Mouse (Mus musculus) stomach, postnatal 0 days (tissue): ENCODE measurements around the gene Mmp9. TPM values are rescaled to one million over a fixed set of nuclear protein-coding genes. Genes with fewer than 3 reads are reported as not detected.

Source experiments
- ATAC-seq: fragments of 200-750 bp; cut with Nextera tagmentation; 2 replicates; pipeline ENCODE4 v1.8.0; 2017; ENCODE audit not compliant: low FRiP score, low TSS enrichment
- DNase-seq: peaks from one replicate; pipeline ENCODE4 v3.0.0-alpha.2; 2016; ENCODE audit warnings: low spot score
- H3K27ac ChIP-seq: fragments of 300-500 bp; sonication (generic); replicated peaks from 2 replicates; pipeline ENCODE4 v1.5.1; 2014; ENCODE audit warnings: mild to moderate bottlenecking, control low read depth
- H3K27me3 ChIP-seq: fragments of 300-500 bp; sonication (generic); 2 replicates; pipeline ENCODE4 v1.6.1; 2014; ENCODE audit warnings: low read length; ENCODE audit not compliant: control insufficient read depth, insufficient read depth
- H3K36me3 ChIP-seq: fragments of 300-500 bp; sonication (generic); 2 replicates; pipeline ENCODE4 v1.6.1; 2014; ENCODE audit warnings: low read length, mixed read lengths; ENCODE audit not compliant: control insufficient read depth, insufficient read depth
- H3K4me1 ChIP-seq: fragments of 300-500 bp; sonication (generic); replicated peaks from 2 replicates; pipeline ENCODE4 v1.6.1; 2014; ENCODE audit warnings: antibody characterized with exemption; ENCODE audit not compliant: control insufficient read depth, insufficient read depth
- H3K4me2 ChIP-seq: fragments of 300-500 bp; sonication (generic); replicated peaks from 2 replicates; pipeline ENCODE4 v1.6.1; 2014; ENCODE audit warnings: low read depth, mild to moderate bottlenecking, control low read depth, moderate library complexity
- H3K4me3 ChIP-seq: fragments of 300-500 bp; sonication (generic); 2 replicates; pipeline ENCODE4 v1.5.1; 2014; ENCODE audit warnings: low read depth, low read length, control low read depth
- H3K9ac ChIP-seq: fragments of 300-500 bp; sonication (generic); 2 replicates; pipeline ENCODE4 v1.6.1; 2014; ENCODE audit warnings: mild to moderate bottlenecking, low read length, control low read depth, mixed read lengths
- H3K9me3 ChIP-seq: fragments of 300-500 bp; sonication (generic); 2 replicates; pipeline ENCODE4 v1.6.1; 2016; ENCODE audit warnings: low read length; ENCODE audit not compliant: control insufficient read depth
- CTCF ChIP-seq: IDR thresholded peaks from 2 replicates; pipeline ENCODE4 v1.5.1; 2016; ENCODE audit warnings: antibody characterized with exemption, low read depth, mild to moderate bottlenecking, moderate library complexity
- EP300 ChIP-seq: optimal IDR thresholded peaks from 2 replicates; pipeline ENCODE3; 2016; ENCODE audit warnings: antibody characterized with exemption
- WGBS: fragments of 180-500 bp; shearing (Covaris S2); extraction: QIAGEN DNeasy Blood & Tissue Kit; methylation state at CpG from one replicate; pipeline ENCODE4 v1.1.7; 2014; 5-methylcytosine and 5-hydroxymethylcytosine counted together
- polyA plus RNA-seq: library from polyadenylated mRNA; unstranded; fragments of >200 nt; fragmentation: Nextera tagmentation; extraction: Ambion mirVana; gene quantifications from 2 replicates; pipeline ENCODE4 v1.2.1, GENCODE M21; 2015

Gene Mmp9
- polyA plus RNA-seq = 0.87 and 1.1 TPM in 2 replicates

- no peak within 1 kb of the TSS for H3K27ac ChIP-seq
- WGBS = 21% methylated on average over 10 of the region's 10 CpGs
- H3K9ac ChIP-seq = no peak within 1 kb of the TSS
- H3K4me1 ChIP-seq = no peaks in the 10 kb centered on the region
- ATAC-seq (no peak), DNase-seq (no peak)
- no peak within 1 kb of the TSS for H3K4me2 ChIP-seq
- no peak within 1 kb of the TSS for H3K4me3 ChIP-seq
- no peaks in the 10 kb centered on the region for H3K9me3 ChIP-seq
- no peak for TF ChIP-seq EP300
- TF ChIP-seq CTCF = no peak
- no peaks in the 10 kb centered on the region for H3K36me3 ChIP-seq
- 0 out of 2 replicates have a peak, but pooled peaks cover 3% of the 10 kb centered on the region for H3K27me3 ChIP-seq
Observed at GRCm38 (mm10) chr2:164940140-164940830, at the start of gene Mmp9. Gene Mmp9 (plus strand): TSS chr2:164940780.

GRCm38 (mm10) chr2:164891056-164891834 is 49.3 kb upstream of the Mmp9 start:
- TF ChIP-seq CTCF (no peak), EP300 (no peak)
- no peak overlapping the region for H3K27ac ChIP-seq
- H3K4me2 ChIP-seq = no peak overlapping the region
- no peaks in the 10 kb centered on the region for H3K9me3 ChIP-seq
- H3K4me3 ChIP-seq = no peak overlapping the region
- no peaks in the 10 kb centered on the region for H3K27me3 ChIP-seq
- 79% methylated on average over 13 of the region's 13 CpGs for WGBS
- H3K9ac ChIP-seq = no peak overlapping the region
- no peak for DNase-seq
- H3K4me1 ChIP-seq = no peaks in the 10 kb centered on the region
- peaks cover 80% of the 10 kb centered on the region for H3K36me3 ChIP-seq
- ATAC-seq = no peak

DNA sequence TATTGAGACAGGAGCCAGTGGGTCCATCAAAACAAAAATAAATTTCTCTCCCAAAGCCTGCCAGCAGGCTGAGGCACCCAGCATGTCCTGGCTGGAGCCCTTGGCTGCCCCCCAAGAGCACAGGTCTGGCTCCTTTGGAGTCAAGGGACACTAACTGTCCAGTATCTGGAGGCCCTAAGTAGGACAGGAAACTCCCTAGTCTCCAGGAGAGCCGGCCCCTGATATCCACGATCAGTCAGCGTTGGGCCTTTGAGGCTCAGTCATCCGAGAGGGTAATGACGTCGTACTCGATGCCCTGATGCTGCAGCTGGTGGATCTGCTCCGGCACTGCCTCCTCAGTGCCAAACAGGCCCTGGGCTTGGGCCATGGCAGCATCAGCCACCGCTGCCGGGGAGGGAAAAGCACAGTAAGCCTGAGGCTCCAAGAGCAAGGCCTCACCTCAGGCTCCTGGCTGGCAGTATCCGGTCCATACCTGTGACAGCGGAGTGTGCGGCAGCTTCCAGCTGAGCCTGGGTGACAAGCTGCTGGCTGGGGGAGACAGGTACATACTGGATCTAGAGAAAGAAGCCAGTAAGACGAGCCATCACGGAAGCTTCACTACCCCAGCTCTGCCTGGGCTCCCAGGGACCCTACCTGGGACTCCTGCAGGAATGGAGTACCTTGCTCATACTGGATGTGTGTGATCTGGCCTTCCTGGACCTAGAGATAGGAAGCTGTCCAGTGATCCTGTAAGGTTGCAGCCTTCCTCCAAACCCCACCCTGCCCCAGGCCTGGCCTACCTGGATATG is 48.5 kb upstream of the Mmp9 start:
- no peak for TF ChIP-seq EP300
- H3K36me3 ChIP-seq = peaks cover 77% of the 10 kb centered on the region
- ATAC-seq (no peak), DNase-seq (no peak)
- H3K27me3 ChIP-seq = no peaks in the 10 kb centered on the region
- H3K27ac ChIP-seq = no peak overlapping the region
- H3K9me3 ChIP-seq = no peaks in the 10 kb centered on the region
- no peaks in the 10 kb centered on the region for H3K4me1 ChIP-seq
- H3K4me3 ChIP-seq = no peak overlapping the region
- no peak overlapping the region for H3K4me2 ChIP-seq
- H3K9ac ChIP-seq = no peak overlapping the region
- WGBS = 86% methylated on average over 15 of the region's 15 CpGs

- Histone ChIP-seq H3K4me1 (no peaks in the 10 kb centered on the region), H3K36me3 (peaks cover 76% of the 10 kb centered on the region), H3K9ac (no peak overlapping the region), H3K27ac (no peak overlapping the region), H3K27me3 (no peaks in the 10 kb centered on the region), H3K4me2 (no peak overlapping the region), H3K4me3 (no peak overlapping the region), H3K9me3 (no peaks in the 10 kb centered on the region)
- TF ChIP-seq EP300 (no peak), CTCF (no peak)
- ATAC-seq = no peak
- WGBS = 85% methylated on average over 6 of the region's 6 CpGs
- DNase-seq = no peak
Observed at GRCm38 (mm10) chr2:164892696-164893216, 47.8 kb upstream of the Mmp9 start.

DNA sequence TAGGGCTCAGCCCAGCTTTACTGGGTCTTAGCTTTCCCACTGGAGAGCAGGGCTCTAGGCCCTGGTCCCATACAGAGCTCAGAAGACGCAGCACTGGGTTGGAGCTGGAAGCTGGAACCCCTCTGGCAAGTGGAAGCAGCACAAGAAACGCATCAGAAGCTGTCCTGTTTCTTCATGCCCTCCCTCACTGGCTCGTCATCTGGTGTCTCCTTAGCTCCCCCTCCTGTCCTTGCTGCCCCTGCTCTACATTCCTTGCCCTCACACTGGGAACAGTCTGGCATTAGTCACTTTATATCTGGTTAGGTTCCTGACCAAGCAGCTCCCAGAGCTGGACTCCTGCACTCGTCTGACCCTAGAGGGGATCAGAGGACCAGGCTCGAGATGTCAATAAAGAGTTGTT is 46.5 kb upstream of the Mmp9 start:
- Histone ChIP-seq H3K27me3 (no peaks in the 10 kb centered on the region), H3K9me3 (no peaks in the 10 kb centered on the region), H3K4me1 (no peaks in the 10 kb centered on the region), H3K27ac (no peak overlapping the region), H3K9ac (no peak overlapping the region), H3K4me3 (no peak overlapping the region), H3K4me2 (no peak overlapping the region), H3K36me3 (peaks cover 78% of the 10 kb centered on the region)
- peak; percentile 46 for TF ChIP-seq CTCF
- TF ChIP-seq EP300 = no peak
- WGBS = 55% methylated on average over 5 of the region's 5 CpGs
- ATAC-seq (no peak), DNase-seq (no peak)
